ENCODE assay signal across 9 mouse cellular contexts in genomic region chr9:21196521-21197433, GRCm38 (mm10). TPM values are rescaled to one million over a fixed set of nuclear protein-coding genes. Genes with fewer than 3 reads are reported as not detected.
DNase-seq lines count a peak whose midpoint lies in the region; ATAC-seq and TF ChIP-seq lines count a peak whose summit lies in the region.
"Had no signal": no experiment of that assay in that cellular context is flagged by ENCODE, and none has a peak within 500 bp of the region (broad histone marks: within the 10 kb centered on the region; RNA-seq: fewer than 3 reads in every experiment).

No protein-coding gene starts in this region.

- no peaks in the 10 kb centered on the region for H3K9me3 ChIP-seq in liver, embryonic 11.5 days (ENCODE audit: control insufficient read depth, low read length)
- no peaks in the 10 kb centered on the region for H3K9me3 ChIP-seq in embryonic facial prominence, embryonic 11.5 days (replicated peaks; ENCODE audit: control insufficient read depth, low read length)
- no peaks in the 10 kb centered on the region for H3K9me3 ChIP-seq in midbrain, postnatal 0 days (ENCODE audit: low read length)

- H3K27ac ChIP-seq in liver, embryonic 11.5 days (ENCODE audit: low read depth, low read length): no peak overlapping the region
- no peak overlapping the region for H3K27ac ChIP-seq in embryonic facial prominence, embryonic 11.5 days (replicated peaks; ENCODE audit: low read depth, low read length)
- H3K27ac ChIP-seq in midbrain, postnatal 0 days (ENCODE audit: low read depth, low read length): peak overlapping the region; percentile 77

- DNase-seq in liver, embryonic 11.5 days (ENCODE audit: low spot score): no peak
- no peak for DNase-seq in liver
- no peak for DNase-seq in embryonic facial prominence, embryonic 11.5 days (ENCODE audit: low spot score)
- peak; percentile 61 to 74 for DNase-seq in layer of hippocampus, adult 18-20 months (ENCODE audit: low spot score in 2 of 2)
- peak; percentile 82 for DNase-seq in midbrain, postnatal 0 days (ENCODE audit: low spot score)
- DNase-seq in spleen, adult 18-20 months: no peak
- DNase-seq in adrenal gland, postnatal 36 days: no peak
- DNase-seq in yolk sac, embryonic 10.5 days (ENCODE audit: low spot score): no peak

- H3K4me3 ChIP-seq in liver, embryonic 11.5 days (ENCODE audit: low read depth, low read length): peak overlapping the region; percentile 20; the same call in 1 of the 2 replicates
- H3K4me3 ChIP-seq in embryonic facial prominence, embryonic 11.5 days (ENCODE audit: low read depth, low read length): peak overlapping the region; percentile 22
- peak overlapping the region; percentile 76 for H3K4me3 ChIP-seq in midbrain, postnatal 0 days (ENCODE audit: low read depth, low read length)

- peak overlapping the region; percentile 45 for H3K4me2 ChIP-seq in liver, embryonic 11.5 days
- H3K4me2 ChIP-seq in embryonic facial prominence, embryonic 11.5 days (ENCODE audit: low read depth, low read length): peak overlapping the region; percentile 33
- peak overlapping the region; percentile 82 for H3K4me2 ChIP-seq in midbrain, postnatal 0 days (ENCODE audit: low read depth, low read length, poor library complexity, severe bottlenecking)

- H3K4me1 ChIP-seq in liver, embryonic 11.5 days (replicated peaks; ENCODE audit: control insufficient read depth, insufficient read depth, low read length): no peaks in the 10 kb centered on the region; the same call in 1 of the 2 replicates
- H3K4me1 ChIP-seq in embryonic facial prominence, embryonic 11.5 days (ENCODE audit: control insufficient read depth, insufficient read depth, low read length): no peaks in the 10 kb centered on the region; the same call in 1 of the 2 replicates
- H3K4me1 ChIP-seq in midbrain, postnatal 0 days (ENCODE audit: insufficient read depth, low read length): 0 out of 2 replicates have a peak, but pooled peaks cover 2% of the 10 kb centered on the region

- 62% methylated on average over 19 of the region's 19 CpGs for WGBS in liver, embryonic 11.5 days
- WGBS in embryonic facial prominence, embryonic 11.5 days: 42% methylated on average over 19 of the region's 19 CpGs
- WGBS in midbrain, postnatal 0 days: 10% methylated on average over 19 of the region's 19 CpGs

- no peaks in the 10 kb centered on the region for H3K27me3 ChIP-seq in liver, embryonic 11.5 days (replicated peaks; ENCODE audit: control insufficient read depth, insufficient read depth, low read length)
- no peaks in the 10 kb centered on the region for H3K27me3 ChIP-seq in embryonic facial prominence, embryonic 11.5 days (ENCODE audit: control insufficient read depth, insufficient read depth, low read length)
- no peaks in the 10 kb centered on the region for H3K27me3 ChIP-seq in midbrain, postnatal 0 days (ENCODE audit: insufficient read depth, low read length)
- H3K27me3 ChIP-seq: Patski had no signal

- TF ChIP-seq CTCF in midbrain, postnatal 0 days (IDR thresholded peaks at IDR 0.05): no peak

- no peak for ATAC-seq in liver, embryonic 11.5 days (replicated peaks; ENCODE audit: low FRiP score)
- 0 out of 2 replicates have a peak, but pooled peaks have one; percentile 22 for ATAC-seq in embryonic facial prominence, embryonic 11.5 days (replicated peaks; ENCODE audit: insufficient number of reproducible peaks, low FRiP score, low TSS enrichment, low read depth)
- peak; percentile 80 for ATAC-seq in midbrain, postnatal 0 days (ENCODE audit: low FRiP score)
- ATAC-seq: Patski had no signal

- peak overlapping the region; percentile 26; the same call in 1 of the 2 replicates for H3K9ac ChIP-seq in liver, embryonic 11.5 days (ENCODE audit: low read depth, low read length)
- peak overlapping the region; percentile 50 for H3K9ac ChIP-seq in embryonic facial prominence, embryonic 11.5 days (replicated peaks; ENCODE audit: low read length)
- H3K9ac ChIP-seq in midbrain, postnatal 0 days (replicated peaks; ENCODE audit: low read length, poor library complexity, severe bottlenecking): peak overlapping the region; percentile 91

- peaks cover 7% of the 10 kb centered on the region; the same call in 1 of the 2 replicates for H3K36me3 ChIP-seq in liver, embryonic 11.5 days (ENCODE audit: control insufficient read depth, insufficient read depth, low read length)
- no peaks in the 10 kb centered on the region for H3K36me3 ChIP-seq in embryonic facial prominence, embryonic 11.5 days (replicated peaks; ENCODE audit: control insufficient read depth, insufficient read depth, low read depth, low read length)
- H3K36me3 ChIP-seq in midbrain, postnatal 0 days (ENCODE audit: insufficient read depth, low read length): peaks cover 12% of the 10 kb centered on the region

RNA-seq across cellular contexts. Expression of gene Pde4a, which starts 31.3 kb away (rescaled TPM):
- 5.3 and 5.4 TPM in 2 replicates for polyA plus RNA-seq in liver, embryonic 11.5 days (2014; fragmentation: Nextera tagmentation; extraction: Ambion mirVana)
- 3.8 and 4.7 TPM in 2 replicates for polyA plus RNA-seq in embryonic facial prominence, embryonic 11.5 days (2014; fragmentation: Nextera tagmentation; extraction: Ambion mirVana)
- 10 to 100 TPM; 83.4 to 86.6 TPM for total RNA-seq in layer of hippocampus, adult 18-20 months (2021)
- 40.7 and 46.5 TPM in 2 replicates for total RNA-seq in midbrain, postnatal 0 days (2014; rRNA removed)
- 59.8 and 63.8 TPM in 2 replicates for polyA plus RNA-seq in midbrain, postnatal 0 days (2015; fragmentation: Nextera tagmentation; extraction: Ambion mirVana)
- 10 to 100 TPM in 1 of 2 experiments, 1 to 10 TPM in 1; 8.6 to 10.6 TPM for total RNA-seq in adrenal gland, postnatal 36 days (2021)

RNA-seq across cellular contexts. Expression of gene Keap1, which starts 42.4 kb away (rescaled TPM):
- polyA plus RNA-seq in liver, embryonic 11.5 days (2014; fragmentation: Nextera tagmentation; extraction: Ambion mirVana): 43.8 and 45.1 TPM in 2 replicates
- polyA plus RNA-seq in embryonic facial prominence, embryonic 11.5 days (2014; fragmentation: Nextera tagmentation; extraction: Ambion mirVana): 23.2 and 27.1 TPM in 2 replicates
- total RNA-seq in layer of hippocampus, adult 18-20 months (2021): 10 to 100 TPM; 58.3 to 61.5 TPM
- total RNA-seq in midbrain, postnatal 0 days (2014; rRNA removed): 72.5 and 89.7 TPM in 2 replicates
- 60.6 and 67.7 TPM in 2 replicates for polyA plus RNA-seq in midbrain, postnatal 0 days (2015; fragmentation: Nextera tagmentation; extraction: Ambion mirVana)
- total RNA-seq in adrenal gland, postnatal 36 days (2021): 10 to 100 TPM; 45.8 to 46.0 TPM

RNA-seq across cellular contexts. Expression of gene Cdc37, which starts 47.0 kb away (rescaled TPM):
- 334 and 347 TPM in 2 replicates for polyA plus RNA-seq in liver, embryonic 11.5 days (2014; fragmentation: Nextera tagmentation; extraction: Ambion mirVana)
- 371 and 374 TPM in 2 replicates for polyA plus RNA-seq in embryonic facial prominence, embryonic 11.5 days (2014; fragmentation: Nextera tagmentation; extraction: Ambion mirVana)
- 100 to 1,000 TPM; 163 TPM for total RNA-seq in layer of hippocampus, adult 18-20 months (2021)
- 29.0 and 37.7 TPM in 2 replicates for total RNA-seq in midbrain, postnatal 0 days (2014; rRNA removed)
- polyA plus RNA-seq in midbrain, postnatal 0 days (2015; fragmentation: Nextera tagmentation; extraction: Ambion mirVana): 179 and 186 TPM in 2 replicates
- 100 to 1,000 TPM; 180 to 201 TPM for total RNA-seq in adrenal gland, postnatal 36 days (2021)

RNA-seq across cellular contexts. Expression of gene S1pr5, which starts 51.5 kb away (rescaled TPM):
- not detected in 2 replicates for polyA plus RNA-seq in liver, embryonic 11.5 days (2014; fragmentation: Nextera tagmentation; extraction: Ambion mirVana)
- polyA plus RNA-seq in embryonic facial prominence, embryonic 11.5 days (2014; fragmentation: Nextera tagmentation; extraction: Ambion mirVana): 0.08 and 0.21 TPM in 2 replicates
- total RNA-seq in layer of hippocampus, adult 18-20 months (2021): 10 to 100 TPM; 13.5 to 14.5 TPM
- 4.2 and 5.2 TPM in 2 replicates for total RNA-seq in midbrain, postnatal 0 days (2014; rRNA removed)
- 2.7 and 2.9 TPM in 2 replicates for polyA plus RNA-seq in midbrain, postnatal 0 days (2015; fragmentation: Nextera tagmentation; extraction: Ambion mirVana)
- under 1 TPM in 1 of 2 experiments, not detected in 1; 0.99 TPM for total RNA-seq in adrenal gland, postnatal 36 days (2021)
- polyA plus RNA-seq: Patski had no signal

Comparison
In these comparisons a context has a peak if more than half of its experiments do, and no peak if none do; other contexts are left out.
1. DNase-seq: peak in layer of hippocampus, adult 18-20 months (2 of 2) and midbrain, postnatal 0 days (single experiment); none in liver, embryonic 11.5 days (single experiment), liver (single experiment), embryonic facial prominence, embryonic 11.5 days (single experiment), spleen, adult 18-20 months (0 of 2), adrenal gland, postnatal 36 days (0 of 2) and yolk sac, embryonic 10.5 days (single experiment).
2. H3K4me3 ChIP-seq: peak in every context shown above with its lines; median percentile 76 in midbrain, postnatal 0 days; 22 in embryonic facial prominence, embryonic 11.5 days; 20 in liver, embryonic 11.5 days.
3. H3K9ac ChIP-seq: peak in every context shown above with its lines; median percentile 91 in midbrain, postnatal 0 days; 50 in embryonic facial prominence, embryonic 11.5 days; 26 in liver, embryonic 11.5 days.
4. Peak in every context shown above with its lines, with median percentiles within 50 percentile points of each other: H3K4me2 ChIP-seq.